Comparison of ENCODE assay signal across 14 mouse cellular contexts in genomic region chr1:104939156-104939555, GRCm38 (mm10).
"Had no signal": no experiment of that assay in that cellular context is flagged by ENCODE, and none has a peak within 500 bp of the region (broad histone marks: within the 10 kb centered on the region; RNA-seq: fewer than 3 reads in every experiment).

No protein-coding gene starts in this region.

- H3K4me1 ChIP-seq: hindbrain, embryonic 13.5 days; limb, embryonic 10.5 days; liver, embryonic 15.5 days; lung, embryonic 15.5 days; midbrain, embryonic 12.5 days; stomach, embryonic 15.5 days had no signal

- H3K27ac ChIP-seq: hindbrain, embryonic 13.5 days; hindbrain, postnatal 0 days; left cerebral cortex, adult 2 months; limb, embryonic 10.5 days; liver, embryonic 15.5 days; lung, embryonic 15.5 days; macrophage; midbrain, embryonic 12.5 days; stomach, embryonic 15.5 days had no signal

- H3K9me3 ChIP-seq: hindbrain, embryonic 13.5 days; limb, embryonic 10.5 days; liver, embryonic 15.5 days; lung, embryonic 15.5 days; midbrain, embryonic 12.5 days; stomach, embryonic 15.5 days had no signal

- H3K27me3 ChIP-seq: hindbrain, embryonic 13.5 days; liver, embryonic 15.5 days; lung, embryonic 15.5 days; midbrain, embryonic 12.5 days; stomach, embryonic 15.5 days had no signal

- H3K4me3 ChIP-seq: hindbrain, embryonic 13.5 days; left cerebral cortex, adult 2 months; limb, embryonic 10.5 days; liver, embryonic 15.5 days; lung, embryonic 15.5 days; midbrain, embryonic 12.5 days; stomach, embryonic 15.5 days had no signal

- H3K4me2 ChIP-seq: hindbrain, embryonic 13.5 days; liver, embryonic 15.5 days; lung, embryonic 15.5 days; midbrain, embryonic 12.5 days; stomach, embryonic 15.5 days had no signal

- H3K36me3 ChIP-seq: hindbrain, embryonic 13.5 days; limb, embryonic 10.5 days; liver, embryonic 15.5 days; lung, embryonic 15.5 days; midbrain, embryonic 12.5 days; stomach, embryonic 15.5 days had no signal

- ATAC-seq: hindbrain, postnatal 0 days; midbrain, embryonic 16.5 days had no signal

- H3K9ac ChIP-seq: hindbrain, embryonic 13.5 days; liver, embryonic 15.5 days; lung, embryonic 15.5 days; midbrain, embryonic 12.5 days; stomach, embryonic 15.5 days had no signal

- DNase-seq: lung, postnatal 14 days; right cerebral cortex, postnatal 14 days; thymus, adult 2 months; thymus, postnatal 25 days had no signal
